Mouse (Mus musculus): Measurements from ENCODE around the gene Ahcyl2.
A peak's percentile ranks its signal among the peaks of the same experiment; 100 is the strongest.

Gene Ahcyl2

GRCm38 (mm10) chr6:29914136-29914535, 146.3 kb downstream of the Ahcyl2 start:
- DNase-seq (ENCODE audit: low spot score): peak; percentile 79

GRCm38 (mm10) chr6:29915836-29916235, 148.0 kb downstream of the Ahcyl2 start:
- no peak for DNase-seq (ENCODE audit: low spot score)

GRCm38 (mm10) chr6:29916530-29917382, 148.9 kb downstream of the Ahcyl2 start, which contains the start of gene Strip2:
Gene Strip2 (plus strand): TSS chr6:29917012.
- peak; percentile 77 for DNase-seq (ENCODE audit: low spot score)

GRCm38 (mm10) chr6:29917383-29917720, 149.5 kb downstream of the Ahcyl2 start:
- no peak for DNase-seq (ENCODE audit: low spot score)

GRCm38 (mm10) chr6:29917947-29918346, 150.1 kb downstream of the Ahcyl2 start:
- no peak for DNase-seq (ENCODE audit: low spot score)

- peak; percentile 71 for DNase-seq (ENCODE audit: low spot score)
Observed at GRCm38 (mm10) chr6:29923501-29923900, 155.7 kb downstream of the Ahcyl2 start.

- no peak for DNase-seq (ENCODE audit: low spot score)
Observed at GRCm38 (mm10) chr6:29925594-29926219, 157.9 kb downstream of the Ahcyl2 start.

GRCm38 (mm10) chr6:29930087-29930486, 162.3 kb downstream of the Ahcyl2 start:
- no peak for DNase-seq (ENCODE audit: low spot score)

GRCm38 (mm10) chr6:29930665-29931064, 162.9 kb downstream of the Ahcyl2 start:
- DNase-seq (ENCODE audit: low spot score): no peak

- DNase-seq (ENCODE audit: low spot score): no peak
Observed at GRCm38 (mm10) chr6:29931181-29931580, 163.4 kb downstream of the Ahcyl2 start.

- DNase-seq (ENCODE audit: low spot score): peak; percentile 94
Observed at GRCm38 (mm10) chr6:29935741-29936140, 167.9 kb downstream of the Ahcyl2 start.

- peak; percentile 78 for DNase-seq (ENCODE audit: low spot score)
Observed at GRCm38 (mm10) chr6:29940428-29940827, 172.6 kb downstream of the Ahcyl2 start.

- DNase-seq (ENCODE audit: low spot score): no peak
Observed at GRCm38 (mm10) chr6:29941036-29941435, 173.2 kb downstream of the Ahcyl2 start.

- no peak for DNase-seq (ENCODE audit: low spot score)
Observed at GRCm38 (mm10) chr6:29944465-29944864, 176.7 kb downstream of the Ahcyl2 start.

GRCm38 (mm10) chr6:29946568-29946967, 178.8 kb downstream of the Ahcyl2 start:
- DNase-seq (ENCODE audit: low spot score): peak; percentile 74

- no peak for DNase-seq (ENCODE audit: low spot score)
Observed at GRCm38 (mm10) chr6:29947823-29948222, 180.0 kb downstream of the Ahcyl2 start.

GRCm38 (mm10) chr6:29956749-29957148, 188.9 kb downstream of the Ahcyl2 start:
- no peak for DNase-seq (ENCODE audit: low spot score)

GRCm38 (mm10) chr6:29958669-29959068, 190.9 kb downstream of the Ahcyl2 start:
- DNase-seq (ENCODE audit: low spot score): no peak

GRCm38 (mm10) chr6:29961081-29961480, 193.3 kb downstream of the Ahcyl2 start:
- no peak for DNase-seq (ENCODE audit: low spot score)

All from adipocyte (in vitro differentiated cells).